ENCODE assay signal across 12 mouse cellular contexts in the genomic region with DNA sequence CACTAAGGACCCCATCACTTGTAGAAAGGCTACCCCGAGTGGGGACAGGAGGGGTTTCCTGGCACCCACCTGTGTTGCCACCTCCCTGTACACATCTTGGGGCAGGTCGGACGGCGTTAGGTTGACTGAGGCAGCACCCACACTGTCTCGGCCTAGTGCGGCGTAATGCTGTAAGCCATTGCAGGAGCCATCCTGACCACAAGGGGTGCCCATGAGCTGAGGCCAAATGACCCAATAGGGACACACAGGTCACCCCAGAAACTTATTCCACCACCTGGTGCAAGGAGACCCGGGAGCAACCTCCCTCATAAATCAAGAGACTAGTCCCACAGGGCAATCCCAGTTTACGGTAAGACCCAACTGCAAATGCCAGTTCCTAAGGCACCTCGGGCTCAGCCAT. TPM values are rescaled to one million over a fixed set of nuclear protein-coding genes. Genes with fewer than 3 reads are reported as not detected.
A peak's percentile ranks its signal among the peaks of the same experiment; 100 is the strongest.
DNase-seq lines count a peak whose midpoint lies in the region; ATAC-seq and TF ChIP-seq lines count a peak whose summit lies in the region.
"Had no signal": no experiment of that assay in that cellular context is flagged by ENCODE, and none has a peak within 500 bp of the region (broad histone marks: within the 10 kb centered on the region; RNA-seq: fewer than 3 reads in every experiment).

No protein-coding gene starts in this region.

- ATAC-seq in hindbrain, postnatal 0 days: no peak
- no peak for ATAC-seq in hindbrain, embryonic 13.5 days (ENCODE audit: low FRiP score)
- ATAC-seq in midbrain, postnatal 0 days (ENCODE audit: low FRiP score): no peak
- no peak for ATAC-seq in midbrain, embryonic 16.5 days
- no peak for ATAC-seq in hindbrain, embryonic 12.5 days (ENCODE audit: low FRiP score)

- H3K4me2 ChIP-seq in hindbrain, postnatal 0 days (ENCODE audit: low read depth, low read length): no peak overlapping the region
- no peak overlapping the region for H3K4me2 ChIP-seq in hindbrain, embryonic 13.5 days
- H3K4me2 ChIP-seq in midbrain, postnatal 0 days (ENCODE audit: low read depth, low read length, poor library complexity, severe bottlenecking): no peak overlapping the region
- no peak overlapping the region for H3K4me2 ChIP-seq in midbrain, embryonic 16.5 days (ENCODE audit: low read length)
- H3K4me2 ChIP-seq in hindbrain, embryonic 12.5 days (replicated peaks): no peak overlapping the region
- H3K4me2 ChIP-seq: embryonic facial prominence, embryonic 12.5 days; hindbrain, embryonic 15.5 days had no signal

- no peaks in the 10 kb centered on the region for H3K4me1 ChIP-seq in hindbrain, postnatal 0 days (ENCODE audit: insufficient read depth, low read length)
- H3K4me1 ChIP-seq in hindbrain, embryonic 13.5 days (replicated peaks): no peaks in the 10 kb centered on the region
- no peaks in the 10 kb centered on the region for H3K4me1 ChIP-seq in midbrain, postnatal 0 days (ENCODE audit: insufficient read depth, low read length)
- no peaks in the 10 kb centered on the region for H3K4me1 ChIP-seq in midbrain, embryonic 16.5 days (ENCODE audit: control insufficient read depth, insufficient read depth, low read length)
- H3K4me1 ChIP-seq in embryonic facial prominence, embryonic 10.5 days: peaks cover 10% of the 10 kb centered on the region
- peaks cover 5% of the 10 kb centered on the region; the same call in 1 of the 2 replicates for H3K4me1 ChIP-seq in hindbrain, embryonic 12.5 days
- H3K4me1 ChIP-seq: embryonic facial prominence, embryonic 12.5 days; hindbrain, embryonic 15.5 days had no signal

- no peaks in the 10 kb centered on the region for H3K27me3 ChIP-seq in hindbrain, postnatal 0 days (ENCODE audit: insufficient read depth, low read length)
- peaks cover 23% of the 10 kb centered on the region for H3K27me3 ChIP-seq in hindbrain, embryonic 13.5 days
- no peaks in the 10 kb centered on the region for H3K27me3 ChIP-seq in midbrain, postnatal 0 days (ENCODE audit: insufficient read depth, low read length)
- H3K27me3 ChIP-seq in midbrain, embryonic 16.5 days (ENCODE audit: control insufficient read depth, insufficient read depth, low read depth, low read length): no peaks in the 10 kb centered on the region
- H3K27me3 ChIP-seq in embryonic facial prominence, embryonic 10.5 days (replicated peaks; ENCODE audit: low read depth, poor library complexity, severe bottlenecking): peaks cover 30% of the 10 kb centered on the region
- peaks cover 20% of the 10 kb centered on the region for H3K27me3 ChIP-seq in hindbrain, embryonic 12.5 days
- H3K27me3 ChIP-seq: hindbrain, embryonic 15.5 days; megakaryocyte, embryonic 14.5 days had no signal

- peaks cover 7% of the 10 kb centered on the region; the same call in 1 of the 2 replicates for H3K9me3 ChIP-seq in hindbrain, postnatal 0 days (ENCODE audit: low read length)
- H3K9me3 ChIP-seq in hindbrain, embryonic 13.5 days: peaks cover 38% of the 10 kb centered on the region
- H3K9me3 ChIP-seq in midbrain, postnatal 0 days (ENCODE audit: low read length): peaks cover 17% of the 10 kb centered on the region
- peaks cover 31% of the 10 kb centered on the region for H3K9me3 ChIP-seq in midbrain, embryonic 16.5 days (replicated peaks; ENCODE audit: control insufficient read depth, low read length, poor library complexity, severe bottlenecking)
- H3K9me3 ChIP-seq in embryonic facial prominence, embryonic 10.5 days: peaks cover 63% of the 10 kb centered on the region
- H3K9me3 ChIP-seq in hindbrain, embryonic 12.5 days (replicated peaks): peaks cover 31% of the 10 kb centered on the region

- 88% methylated on average over 10 of the region's 10 CpGs for WGBS in hindbrain, postnatal 0 days
- WGBS in hindbrain, embryonic 13.5 days: 87% methylated on average over 10 of the region's 10 CpGs
- 85% methylated on average over 10 of the region's 10 CpGs for WGBS in midbrain, postnatal 0 days
- WGBS in midbrain, embryonic 16.5 days: 85% methylated on average over 10 of the region's 10 CpGs
- WGBS in embryonic facial prominence, embryonic 10.5 days: 88% methylated on average over 10 of the region's 10 CpGs
- 80% methylated on average over 10 of the region's 10 CpGs for WGBS in hindbrain, embryonic 12.5 days

- no peak overlapping the region for H3K4me3 ChIP-seq in hindbrain, postnatal 0 days (ENCODE audit: low read length)
- H3K4me3 ChIP-seq in hindbrain, embryonic 13.5 days: no peak overlapping the region
- no peak overlapping the region for H3K4me3 ChIP-seq in midbrain, postnatal 0 days (ENCODE audit: low read depth, low read length)
- H3K4me3 ChIP-seq in midbrain, embryonic 16.5 days (ENCODE audit: low read depth, low read length): no peak overlapping the region
- 0 out of 2 replicates have a peak overlapping the region, but pooled peaks have one; percentile 6 for H3K4me3 ChIP-seq in embryonic facial prominence, embryonic 10.5 days
- H3K4me3 ChIP-seq in hindbrain, embryonic 12.5 days: no peak overlapping the region
- H3K4me3 ChIP-seq: embryonic facial prominence, embryonic 12.5 days; hindbrain, embryonic 15.5 days; megakaryocyte, embryonic 14.5 days had no signal

- TF ChIP-seq CTCF in hindbrain, postnatal 0 days (IDR thresholded peaks at IDR 0.05; ENCODE audit: low read depth): peak; percentile 62
- TF ChIP-seq CTCF in midbrain, postnatal 0 days (IDR thresholded peaks at IDR 0.05): peak; percentile 37; the same call in 1 of the 2 replicates

- no peak overlapping the region for H3K9ac ChIP-seq in hindbrain, postnatal 0 days (replicated peaks; ENCODE audit: low read length)
- H3K9ac ChIP-seq in hindbrain, embryonic 13.5 days: no peak overlapping the region
- H3K9ac ChIP-seq in midbrain, postnatal 0 days (replicated peaks; ENCODE audit: low read length, poor library complexity, severe bottlenecking): no peak overlapping the region
- no peak overlapping the region for H3K9ac ChIP-seq in midbrain, embryonic 16.5 days (ENCODE audit: low read depth, low read length)
- H3K9ac ChIP-seq in hindbrain, embryonic 12.5 days: no peak overlapping the region
- H3K9ac ChIP-seq: embryonic facial prominence, embryonic 12.5 days; hindbrain, embryonic 15.5 days had no signal

- no peak overlapping the region for H3K27ac ChIP-seq in hindbrain, postnatal 0 days
- no peak overlapping the region for H3K27ac ChIP-seq in hindbrain, embryonic 13.5 days
- H3K27ac ChIP-seq in midbrain, postnatal 0 days (ENCODE audit: low read depth, low read length): no peak overlapping the region
- no peak overlapping the region for H3K27ac ChIP-seq in midbrain, embryonic 16.5 days (ENCODE audit: low read length)
- no peak overlapping the region for H3K27ac ChIP-seq in embryonic facial prominence, embryonic 10.5 days (replicated peaks)
- no peak overlapping the region for H3K27ac ChIP-seq in hindbrain, embryonic 12.5 days
- H3K27ac ChIP-seq: embryonic facial prominence, embryonic 12.5 days; hindbrain, embryonic 15.5 days had no signal

- no peak for DNase-seq in hindbrain, postnatal 0 days (ENCODE audit: low spot score)
- no peak for DNase-seq in midbrain, postnatal 0 days (ENCODE audit: low spot score)
- no peak for DNase-seq in embryonic facial prominence, embryonic 10.5 days (ENCODE audit: low spot score)
- DNase-seq in testis, postnatal 10 days (ENCODE audit: low spot score): peak; percentile 69
- no peak for DNase-seq in adrenal gland, postnatal 10 days
- DNase-seq: gastrocnemius, postnatal 10 days had no signal

- peaks cover 73% of the 10 kb centered on the region for H3K36me3 ChIP-seq in hindbrain, postnatal 0 days (ENCODE audit: insufficient read depth, low read length)
- H3K36me3 ChIP-seq in hindbrain, embryonic 13.5 days: peaks cover 99% of the 10 kb centered on the region
- H3K36me3 ChIP-seq in midbrain, postnatal 0 days (ENCODE audit: insufficient read depth, low read length): peaks cover 90% of the 10 kb centered on the region
- H3K36me3 ChIP-seq in midbrain, embryonic 16.5 days (ENCODE audit: control insufficient read depth, insufficient read depth, low read length): peaks cover 78% of the 10 kb centered on the region
- peaks cover 99% of the 10 kb centered on the region for H3K36me3 ChIP-seq in embryonic facial prominence, embryonic 10.5 days (replicated peaks)
- peaks cover 95% of the 10 kb centered on the region for H3K36me3 ChIP-seq in hindbrain, embryonic 12.5 days

RNA-seq across cellular contexts. Expression of a gene that starts 8.1 kb away (rescaled TPM):
- 30.4 and 36.5 TPM in 2 replicates for total RNA-seq in hindbrain, postnatal 0 days (2014; rRNA removed)
- polyA plus RNA-seq in hindbrain, postnatal 0 days (2015; fragmentation: Nextera tagmentation; extraction: Ambion mirVana): 29.7 and 32.6 TPM in 2 replicates
- 37.1 and 42.4 TPM in 2 replicates for polyA plus RNA-seq in hindbrain, embryonic 13.5 days (2015; fragmentation: Nextera tagmentation; extraction: Ambion mirVana)
- 42.0 and 43.2 TPM in 2 replicates for total RNA-seq in midbrain, postnatal 0 days (2014; rRNA removed)
- polyA plus RNA-seq in midbrain, postnatal 0 days (2015; fragmentation: Nextera tagmentation; extraction: Ambion mirVana): 32.5 and 37.4 TPM in 2 replicates
- polyA plus RNA-seq in midbrain, embryonic 16.5 days (2015; fragmentation: Nextera tagmentation; extraction: Ambion mirVana): 45.3 and 45.9 TPM in 2 replicates
- polyA plus RNA-seq in embryonic facial prominence, embryonic 10.5 days (2016; fragmentation: Nextera tagmentation; extraction: Ambion mirVana): 52.8 and 54.3 TPM in 2 replicates
- total RNA-seq in adrenal gland, postnatal 10 days (2021): 10 to 100 TPM; 60.1 to 69.8 TPM
- polyA plus RNA-seq in hindbrain, embryonic 12.5 days (2016; fragmentation: Nextera tagmentation; extraction: Ambion mirVana): 42.7 and 47.5 TPM in 2 replicates

RNA-seq across cellular contexts. Expression of a gene that starts 16.6 kb away (rescaled TPM):
- 1.3 and 2.2 TPM in 2 replicates for total RNA-seq in hindbrain, postnatal 0 days (2014; rRNA removed)
- polyA plus RNA-seq in hindbrain, postnatal 0 days (2015; fragmentation: Nextera tagmentation; extraction: Ambion mirVana): 3.8 and 5.1 TPM in 2 replicates
- polyA plus RNA-seq in hindbrain, embryonic 13.5 days (2015; fragmentation: Nextera tagmentation; extraction: Ambion mirVana): 1.00 and 2.1 TPM in 2 replicates
- total RNA-seq in midbrain, postnatal 0 days (2014; rRNA removed): 1.7 and 2.2 TPM in 2 replicates
- 3.1 and 4.0 TPM in 2 replicates for polyA plus RNA-seq in midbrain, postnatal 0 days (2015; fragmentation: Nextera tagmentation; extraction: Ambion mirVana)
- 1.8 TPM in 2 replicates for polyA plus RNA-seq in midbrain, embryonic 16.5 days (2015; fragmentation: Nextera tagmentation; extraction: Ambion mirVana)
- polyA plus RNA-seq in embryonic facial prominence, embryonic 10.5 days (2016; fragmentation: Nextera tagmentation; extraction: Ambion mirVana): 0.46 TPM in 1 of 2 replicates, not detected in the other
- not detected for total RNA-seq in adrenal gland, postnatal 10 days (2021)
- 0.42 and 0.72 TPM in 2 replicates for polyA plus RNA-seq in hindbrain, embryonic 12.5 days (2016; fragmentation: Nextera tagmentation; extraction: Ambion mirVana)
- total RNA-seq: gastrocnemius, postnatal 10 days had no signal

RNA-seq across cellular contexts. Expression of a gene that starts 21.8 kb away (rescaled TPM):
- total RNA-seq in hindbrain, postnatal 0 days (2014; rRNA removed): 92.6 and 101 TPM in 2 replicates
- 5.5 and 6.6 TPM in 2 replicates for polyA plus RNA-seq in hindbrain, postnatal 0 days (2015; fragmentation: Nextera tagmentation; extraction: Ambion mirVana)
- 0.43 and 0.64 TPM in 2 replicates for polyA plus RNA-seq in hindbrain, embryonic 13.5 days (2015; fragmentation: Nextera tagmentation; extraction: Ambion mirVana)
- 60.9 and 66.1 TPM in 2 replicates for total RNA-seq in midbrain, postnatal 0 days (2014; rRNA removed)
- polyA plus RNA-seq in midbrain, postnatal 0 days (2015; fragmentation: Nextera tagmentation; extraction: Ambion mirVana): 5.0 TPM in 2 replicates
- polyA plus RNA-seq in midbrain, embryonic 16.5 days (2015; fragmentation: Nextera tagmentation; extraction: Ambion mirVana): 0.87 and 0.89 TPM in 2 replicates
- polyA plus RNA-seq in embryonic facial prominence, embryonic 10.5 days (2016; fragmentation: Nextera tagmentation; extraction: Ambion mirVana): 0.04 TPM in 1 of 2 replicates, not detected in the other
- 1 to 10 TPM; 7.2 to 8.7 TPM for total RNA-seq in adrenal gland, postnatal 10 days (2021)
- 0.45 and 0.48 TPM in 2 replicates for polyA plus RNA-seq in hindbrain, embryonic 12.5 days (2016; fragmentation: Nextera tagmentation; extraction: Ambion mirVana)

RNA-seq across cellular contexts. Expression of a gene that starts 28.5 kb away (rescaled TPM):
- total RNA-seq in hindbrain, postnatal 0 days (2014; rRNA removed): 112 and 120 TPM in 2 replicates
- 108 and 119 TPM in 2 replicates for polyA plus RNA-seq in hindbrain, postnatal 0 days (2015; fragmentation: Nextera tagmentation; extraction: Ambion mirVana)
- polyA plus RNA-seq in hindbrain, embryonic 13.5 days (2015; fragmentation: Nextera tagmentation; extraction: Ambion mirVana): 87.9 and 90.7 TPM in 2 replicates
- total RNA-seq in midbrain, postnatal 0 days (2014; rRNA removed): 79.6 and 107 TPM in 2 replicates
- 121 and 134 TPM in 2 replicates for polyA plus RNA-seq in midbrain, postnatal 0 days (2015; fragmentation: Nextera tagmentation; extraction: Ambion mirVana)
- polyA plus RNA-seq in midbrain, embryonic 16.5 days (2015; fragmentation: Nextera tagmentation; extraction: Ambion mirVana): 90.2 and 92.3 TPM in 2 replicates
- polyA plus RNA-seq in embryonic facial prominence, embryonic 10.5 days (2016; fragmentation: Nextera tagmentation; extraction: Ambion mirVana): 125 and 126 TPM in 2 replicates
- 10 to 100 TPM; 50.8 to 55.1 TPM for total RNA-seq in adrenal gland, postnatal 10 days (2021)
- 103 and 108 TPM in 2 replicates for polyA plus RNA-seq in hindbrain, embryonic 12.5 days (2016; fragmentation: Nextera tagmentation; extraction: Ambion mirVana)

RNA-seq across cellular contexts. Expression of a gene that starts 34.0 kb away (rescaled TPM):
- 1,127 and 1,151 TPM in 2 replicates for total RNA-seq in hindbrain, postnatal 0 days (2014; rRNA removed)
- polyA plus RNA-seq in hindbrain, postnatal 0 days (2015; fragmentation: Nextera tagmentation; extraction: Ambion mirVana): 1,243 and 1,259 TPM in 2 replicates
- polyA plus RNA-seq in hindbrain, embryonic 13.5 days (2015; fragmentation: Nextera tagmentation; extraction: Ambion mirVana): 690 and 717 TPM in 2 replicates
- total RNA-seq in midbrain, postnatal 0 days (2014; rRNA removed): 1,054 and 1,082 TPM in 2 replicates
- polyA plus RNA-seq in midbrain, postnatal 0 days (2015; fragmentation: Nextera tagmentation; extraction: Ambion mirVana): 1,042 and 1,135 TPM in 2 replicates
- polyA plus RNA-seq in midbrain, embryonic 16.5 days (2015; fragmentation: Nextera tagmentation; extraction: Ambion mirVana): 844 and 915 TPM in 2 replicates
- polyA plus RNA-seq in embryonic facial prominence, embryonic 10.5 days (2016; fragmentation: Nextera tagmentation; extraction: Ambion mirVana): 591 and 608 TPM in 2 replicates
- 100 to 1,000 TPM; 662 to 732 TPM for total RNA-seq in adrenal gland, postnatal 10 days (2021)
- polyA plus RNA-seq in hindbrain, embryonic 12.5 days (2016; fragmentation: Nextera tagmentation; extraction: Ambion mirVana): 658 and 661 TPM in 2 replicates
